Mouse (Mus musculus): ENCODE measurements around the gene Ly6g5b. TPM values are rescaled to one million over a fixed set of nuclear protein-coding genes. Genes with fewer than 3 reads are reported as not detected.

Gene Ly6g5b
- polyA plus RNA-seq, 1 experiment from 2014 or later: 0.36 TPM

- 93% methylated on average over 7 of the region's 7 CpGs for WGBS (ENCODE audit: insufficient replicate concordance)
- no peak for ATAC-seq (replicated peaks; ENCODE audit: insufficient number of reproducible peaks, low FRiP score, low TSS enrichment)
- Histone ChIP-seq H3K9me3 (replicated peaks; ENCODE audit: control insufficient read depth, low read length) (no peaks in the 10 kb centered on the region), H3K27me3 (ENCODE audit: control insufficient read depth, insufficient read depth, low read length) (no peaks in the 10 kb centered on the region), H3K9ac (ENCODE audit: low read depth, low read length) (no peak overlapping the region), H3K27ac (ENCODE audit: low read depth, low read length) (no peak overlapping the region), H3K36me3 (ENCODE audit: control insufficient read depth, insufficient read depth, low read length) (peaks cover 3% of the 10 kb centered on the region), H3K4me3 (ENCODE audit: low read depth, low read length) (peak overlapping the region; percentile 0; the same call in 1 of the 2 replicates), H3K4me1 (ENCODE audit: control insufficient read depth, insufficient read depth, low read length) (peaks cover 9% of the 10 kb centered on the region; the same call in 1 of the 2 replicates), H3K4me2 (no peak overlapping the region)
These were observed 18.3 kb upstream of the Ly6g5b start for GRCm38 (mm10) chr17:35133517-35133916.

- peaks cover 2% of the 10 kb centered on the region for H3K36me3 ChIP-seq (ENCODE audit: control insufficient read depth, insufficient read depth, low read length)
- no peak overlapping the region for H3K9ac ChIP-seq (ENCODE audit: low read depth, low read length)
- no peak overlapping the region for H3K4me3 ChIP-seq (ENCODE audit: low read depth, low read length)
- 71% methylated on average over 3 of the region's 3 CpGs for WGBS (ENCODE audit: insufficient replicate concordance)
- H3K4me1 ChIP-seq (ENCODE audit: control insufficient read depth, insufficient read depth, low read length): peaks cover 13% of the 10 kb centered on the region
- no peak overlapping the region for H3K27ac ChIP-seq (ENCODE audit: low read depth, low read length)
- no peaks in the 10 kb centered on the region for H3K27me3 ChIP-seq (ENCODE audit: control insufficient read depth, insufficient read depth, low read length)
- ATAC-seq (replicated peaks; ENCODE audit: insufficient number of reproducible peaks, low FRiP score, low TSS enrichment): no peak
- no peaks in the 10 kb centered on the region for H3K9me3 ChIP-seq (replicated peaks; ENCODE audit: control insufficient read depth, low read length)
- no peak overlapping the region for H3K4me2 ChIP-seq
These were observed 16.9 kb upstream of the Ly6g5b start for GRCm38 (mm10) chr17:35132174-35132560.

GRCm38 (mm10) chr17:35131500-35132173 is 16.4 kb upstream of the Ly6g5b start, which contains the start of gene Apom:
TSS of gene Apom (minus strand) at chr17:35132050.
- WGBS (ENCODE audit: insufficient replicate concordance): 80% methylated on average over 15 of the region's 15 CpGs
- H3K4me3 ChIP-seq (ENCODE audit: low read depth, low read length): no peak within 1 kb of the TSS
- no peak within 1 kb of the TSS for H3K27ac ChIP-seq (ENCODE audit: low read depth, low read length)
- no peaks in the 10 kb centered on the region for H3K9me3 ChIP-seq (replicated peaks; ENCODE audit: control insufficient read depth, low read length)
- H3K4me2 ChIP-seq: no peak within 1 kb of the TSS
- H3K36me3 ChIP-seq (ENCODE audit: control insufficient read depth, insufficient read depth, low read length): peaks cover 2% of the 10 kb centered on the region
- H3K4me1 ChIP-seq (ENCODE audit: control insufficient read depth, insufficient read depth, low read length): peaks cover 15% of the 10 kb centered on the region
- H3K27me3 ChIP-seq (ENCODE audit: control insufficient read depth, insufficient read depth, low read length): no peaks in the 10 kb centered on the region
- ATAC-seq (replicated peaks; ENCODE audit: insufficient number of reproducible peaks, low FRiP score, low TSS enrichment): no peak
- H3K9ac ChIP-seq (ENCODE audit: low read depth, low read length): no peak within 1 kb of the TSS

DNA sequence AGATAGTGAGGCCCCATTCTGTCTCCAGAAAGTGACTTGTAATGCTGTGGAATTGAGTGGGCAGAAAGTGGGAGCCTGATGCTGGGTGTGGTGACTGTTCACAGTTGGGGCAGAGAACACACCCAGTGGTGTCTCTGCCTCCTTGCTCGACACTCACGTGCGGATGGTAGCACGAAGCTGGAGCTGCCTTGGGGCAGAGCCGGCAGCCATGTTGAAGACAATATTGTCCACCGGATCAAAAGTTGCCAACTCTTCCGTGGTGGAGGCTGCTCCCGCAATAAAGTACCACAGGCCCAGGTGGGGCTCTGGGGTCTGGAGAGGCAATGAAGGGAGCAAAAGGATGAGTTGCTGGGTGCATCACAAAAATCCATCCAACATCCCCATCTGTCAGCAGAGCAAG is 15.8 kb upstream of the Ly6g5b start:
- no peaks in the 10 kb centered on the region for H3K27me3 ChIP-seq (ENCODE audit: control insufficient read depth, insufficient read depth, low read length)
- peaks cover 10% of the 10 kb centered on the region for H3K4me1 ChIP-seq (ENCODE audit: control insufficient read depth, insufficient read depth, low read length)
- no peaks in the 10 kb centered on the region for H3K9me3 ChIP-seq (replicated peaks; ENCODE audit: control insufficient read depth, low read length)
- 78% methylated on average over 8 of the region's 8 CpGs for WGBS (ENCODE audit: insufficient replicate concordance)
- H3K36me3 ChIP-seq (ENCODE audit: control insufficient read depth, insufficient read depth, low read length): peaks cover 2% of the 10 kb centered on the region
- no peak overlapping the region for H3K9ac ChIP-seq (ENCODE audit: low read depth, low read length)
- ATAC-seq (replicated peaks; ENCODE audit: insufficient number of reproducible peaks, low FRiP score, low TSS enrichment): no peak
- H3K4me3 ChIP-seq (ENCODE audit: low read depth, low read length): no peak overlapping the region
- no peak overlapping the region for H3K27ac ChIP-seq (ENCODE audit: low read depth, low read length)
- no peak overlapping the region for H3K4me2 ChIP-seq

- H3K4me2 ChIP-seq: no peak overlapping the region
- no peak overlapping the region for H3K9ac ChIP-seq (ENCODE audit: low read depth, low read length)
- H3K36me3 ChIP-seq (ENCODE audit: control insufficient read depth, insufficient read depth, low read length): peaks cover 2% of the 10 kb centered on the region
- no peak overlapping the region for H3K4me3 ChIP-seq (ENCODE audit: low read depth, low read length)
- no peak overlapping the region for H3K27ac ChIP-seq (ENCODE audit: low read depth, low read length)
- no peaks in the 10 kb centered on the region for H3K9me3 ChIP-seq (replicated peaks; ENCODE audit: control insufficient read depth, low read length)
- peaks cover 17% of the 10 kb centered on the region for H3K4me1 ChIP-seq (ENCODE audit: control insufficient read depth, insufficient read depth, low read length)
- H3K27me3 ChIP-seq (ENCODE audit: control insufficient read depth, insufficient read depth, low read length): no peaks in the 10 kb centered on the region
- no peak for ATAC-seq (replicated peaks; ENCODE audit: insufficient number of reproducible peaks, low FRiP score, low TSS enrichment)
- WGBS (ENCODE audit: insufficient replicate concordance): 67% methylated on average over 11 of the region's 11 CpGs
These were observed 13.8 kb upstream of the Ly6g5b start for GRCm38 (mm10) chr17:35128996-35129395.

DNA sequence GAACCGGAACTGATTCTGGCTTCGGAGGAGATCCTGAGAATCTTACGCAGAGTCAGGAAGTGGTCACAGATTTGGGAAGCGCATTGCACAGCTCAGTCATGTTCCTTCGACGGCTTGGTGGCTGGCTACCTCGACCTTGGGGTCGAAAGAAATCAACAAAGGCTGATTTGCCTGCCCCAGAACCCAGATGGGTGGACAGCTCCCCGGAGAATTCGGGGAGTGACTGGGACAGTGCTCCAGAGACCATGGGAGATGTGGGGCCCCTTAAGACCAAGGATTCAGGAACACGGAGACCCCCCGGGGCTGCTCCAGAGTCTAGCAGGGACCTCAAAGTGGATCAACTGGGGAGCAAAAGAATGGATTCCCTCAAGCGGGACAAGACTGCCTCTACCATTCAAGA is 11.8 kb upstream of the Ly6g5b start:
- Histone ChIP-seq H3K27me3 (ENCODE audit: control insufficient read depth, insufficient read depth, low read length) (no peaks in the 10 kb centered on the region), H3K4me1 (ENCODE audit: control insufficient read depth, insufficient read depth, low read length) (peaks cover 17% of the 10 kb centered on the region), H3K9ac (ENCODE audit: low read depth, low read length) (peak overlapping the region; percentile 89), H3K9me3 (replicated peaks; ENCODE audit: control insufficient read depth, low read length) (no peaks in the 10 kb centered on the region), H3K4me2 (peak overlapping the region; percentile 91), H3K27ac (ENCODE audit: low read depth, low read length) (peak overlapping the region; percentile 80), H3K36me3 (ENCODE audit: control insufficient read depth, insufficient read depth, low read length) (peaks cover 2% of the 10 kb centered on the region), H3K4me3 (ENCODE audit: low read depth, low read length) (peak overlapping the region; percentile 69)
- 64% methylated on average over 13 of the region's 13 CpGs for WGBS (ENCODE audit: insufficient replicate concordance)
- ATAC-seq (replicated peaks; ENCODE audit: insufficient number of reproducible peaks, low FRiP score, low TSS enrichment): no peak

DNA sequence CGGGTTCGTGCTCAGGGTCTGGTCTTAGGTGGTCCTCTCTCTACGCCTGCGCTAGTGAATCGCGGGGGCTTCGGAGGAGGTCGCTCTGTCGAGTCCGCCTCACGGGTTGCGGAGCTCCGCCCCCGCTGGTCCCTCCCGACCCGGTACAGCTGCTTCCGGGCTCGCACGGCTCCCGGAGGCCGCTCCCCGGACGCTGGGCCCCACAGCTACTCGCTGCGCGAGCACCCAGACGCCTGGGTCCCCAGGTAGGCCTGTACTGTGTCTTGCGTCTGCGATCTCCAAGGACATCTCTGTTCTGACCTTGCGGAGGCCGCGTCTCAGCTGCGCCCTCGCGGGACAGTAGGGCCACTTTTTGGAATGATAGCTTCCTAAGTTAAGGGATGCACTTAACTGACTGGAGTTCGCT is 11.0 kb upstream of the Ly6g5b start, which contains the start of gene D17H6S53E:
Gene D17H6S53E, plus strand, starts transcription at position 168 of the 406 bp plus-strand sequence.
- under 1% methylated on average over 36 of the region's 36 CpGs for WGBS (ENCODE audit: insufficient replicate concordance)
- Histone ChIP-seq H3K36me3 (ENCODE audit: control insufficient read depth, insufficient read depth, low read length) (peaks cover 2% of the 10 kb centered on the region), H3K9ac (ENCODE audit: low read depth, low read length) (peak within 1 kb of the TSS; percentile 89), H3K9me3 (replicated peaks; ENCODE audit: control insufficient read depth, low read length) (no peaks in the 10 kb centered on the region), H3K4me1 (ENCODE audit: control insufficient read depth, insufficient read depth, low read length) (peaks cover 17% of the 10 kb centered on the region), H3K4me3 (ENCODE audit: low read depth, low read length) (peak within 1 kb of the TSS; percentile 69), H3K27me3 (ENCODE audit: control insufficient read depth, insufficient read depth, low read length) (no peaks in the 10 kb centered on the region), H3K4me2 (peak within 1 kb of the TSS; percentile 91), H3K27ac (ENCODE audit: low read depth, low read length) (peak within 1 kb of the TSS; percentile 80)
- ATAC-seq (replicated peaks; ENCODE audit: insufficient number of reproducible peaks, low FRiP score, low TSS enrichment): peak; percentile 59

- H3K9ac ChIP-seq (ENCODE audit: low read depth, low read length): peak overlapping the region; percentile 89
- H3K27me3 ChIP-seq (ENCODE audit: control insufficient read depth, insufficient read depth, low read length): no peaks in the 10 kb centered on the region
- peak overlapping the region; percentile 91 for H3K4me2 ChIP-seq
- peaks cover 2% of the 10 kb centered on the region for H3K36me3 ChIP-seq (ENCODE audit: control insufficient read depth, insufficient read depth, low read length)
- H3K27ac ChIP-seq (ENCODE audit: low read depth, low read length): no peak overlapping the region
- no peaks in the 10 kb centered on the region for H3K9me3 ChIP-seq (replicated peaks; ENCODE audit: control insufficient read depth, low read length)
- WGBS (ENCODE audit: insufficient replicate concordance): 29% methylated on average over 6 of the region's 6 CpGs
- peak overlapping the region; percentile 69 for H3K4me3 ChIP-seq (ENCODE audit: low read depth, low read length)
- H3K4me1 ChIP-seq (ENCODE audit: control insufficient read depth, insufficient read depth, low read length): peaks cover 17% of the 10 kb centered on the region
- no peak for ATAC-seq (replicated peaks; ENCODE audit: insufficient number of reproducible peaks, low FRiP score, low TSS enrichment)
These were observed 10.3 kb upstream of the Ly6g5b start for GRCm38 (mm10) chr17:35125578-35125977.

DNA sequence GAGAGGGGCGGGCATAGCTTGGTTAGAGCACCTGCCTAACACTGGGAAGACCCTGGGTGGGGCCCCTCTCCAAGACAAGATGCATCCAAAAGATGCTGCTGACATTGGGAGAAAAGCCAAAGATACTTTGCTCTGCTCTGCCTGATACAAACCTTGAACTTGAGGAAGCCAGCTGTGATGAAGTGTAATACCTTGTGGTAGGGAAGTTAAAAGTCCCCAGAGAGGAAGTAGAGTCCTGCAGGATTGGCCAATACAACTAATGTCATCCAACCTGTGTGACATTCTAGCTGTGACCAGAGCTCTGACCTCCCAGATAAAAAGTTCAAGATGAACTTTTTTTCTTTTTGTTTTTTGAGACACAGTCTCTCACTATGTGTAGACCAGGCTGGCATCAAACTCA is 9.9 kb upstream of the Ly6g5b start:
- 91% methylated on average over 1 of the region's 1 CpGs for WGBS (ENCODE audit: insufficient replicate concordance)
- no peak for ATAC-seq (replicated peaks; ENCODE audit: insufficient number of reproducible peaks, low FRiP score, low TSS enrichment)
- Histone ChIP-seq H3K27ac (ENCODE audit: low read depth, low read length) (no peak overlapping the region), H3K4me1 (ENCODE audit: control insufficient read depth, insufficient read depth, low read length) (peaks cover 20% of the 10 kb centered on the region), H3K27me3 (ENCODE audit: control insufficient read depth, insufficient read depth, low read length) (no peaks in the 10 kb centered on the region), H3K4me3 (ENCODE audit: low read depth, low read length) (no peak overlapping the region), H3K9me3 (replicated peaks; ENCODE audit: control insufficient read depth, low read length) (no peaks in the 10 kb centered on the region), H3K4me2 (peak overlapping the region; percentile 91), H3K9ac (ENCODE audit: low read depth, low read length) (no peak overlapping the region), H3K36me3 (ENCODE audit: control insufficient read depth, insufficient read depth, low read length) (peaks cover 2% of the 10 kb centered on the region)

All from heart, embryonic 11.5 days (tissue).